Mouse (Mus musculus) stomach, adult 2 months (tissue): ENCODE measurements around the gene Msh6. TPM values are rescaled to one million over a fixed set of nuclear protein-coding genes. Genes with fewer than 3 reads are reported as not detected.

ENCODE experiments used
- polyA plus RNA-seq: library from polyadenylated mRNA; depleted of rRNA; stranded (reverse); fragments of >200 nt; gene quantifications from 2 replicates; pipeline ENCODE4 v1.2.3, GENCODE M21; 2012; rRNA removed

Msh6 gene
- polyA plus RNA-seq: 0.56 and 0.98 TPM in 2 replicates

GRCm38 (mm10) chr17:87974629-87975228 lies at the start of gene Msh6:
TSS of gene Msh6 (plus strand) at chr17:87975062.

Other genes with a start within 250 kb of the Msh6 start
- gene Kcnk12, start 177.1 kb upstream of the Msh6 start, polyA plus RNA-seq: 0.19 and 0.30 TPM in 2 replicates
- gene Rpl36-ps4, start 54.1 kb upstream of the Msh6 start, polyA plus RNA-seq: not detected in 2 replicates
- gene Fbxo11, start 90.2 kb downstream of the Msh6 start, polyA plus RNA-seq: 2.2 and 3.2 TPM in 2 replicates